Mouse (Mus musculus) intestine, postnatal 0 days (tissue): Measurements from ENCODE around the gene Mtx3. TPM values are rescaled to one million over a fixed set of nuclear protein-coding genes. Genes with fewer than 3 reads are reported as not detected.
A peak's percentile ranks its signal among the peaks of the same experiment; 100 is the strongest.

Experiments
- ATAC-seq: fragments of 200-750 bp; cut with Nextera tagmentation; 2 replicates; pipeline ENCODE4 v1.8.0; 2017; ENCODE audit warnings: mild to moderate bottlenecking, moderate TSS enrichment, moderate library complexity
- H3K27ac ChIP-seq: fragments of 300-500 bp; sonication (generic); 2 replicates; pipeline ENCODE4 v1.5.1; 2014; ENCODE audit warnings: mild to moderate bottlenecking, low read depth, low read length, moderate library complexity
- H3K27me3 ChIP-seq: fragments of 300-500 bp; sonication (generic); replicated peaks from 2 replicates; pipeline ENCODE4 v1.6.1; 2014; ENCODE audit warnings: low read length, mixed read lengths; ENCODE audit not compliant: control insufficient read depth, insufficient read depth
- H3K36me3 ChIP-seq: fragments of 300-500 bp; sonication (generic); 2 replicates; pipeline ENCODE4 v1.6.1; 2014; ENCODE audit warnings: mild to moderate bottlenecking, moderate library complexity; ENCODE audit not compliant: control insufficient read depth, insufficient read depth
- H3K4me1 ChIP-seq: fragments of 300-500 bp; sonication (generic); replicated peaks from 2 replicates; pipeline ENCODE4 v1.6.1; 2014; ENCODE audit warnings: antibody characterized with exemption, low read length, mixed read lengths; ENCODE audit not compliant: control insufficient read depth, insufficient read depth
- H3K4me2 ChIP-seq: fragments of 300-500 bp; sonication (generic); replicated peaks from 2 replicates; pipeline ENCODE4 v1.6.1; 2014; ENCODE audit warnings: low read depth, mild to moderate bottlenecking, moderate library complexity
- H3K4me3 ChIP-seq: fragments of 300-500 bp; sonication (generic); 2 replicates; pipeline ENCODE4 v1.5.1; 2014; ENCODE audit warnings: low read depth, low read length
- H3K9ac ChIP-seq: fragments of 300-500 bp; sonication (generic); 2 replicates; pipeline ENCODE4 v1.6.1; 2014; ENCODE audit warnings: mild to moderate bottlenecking, low read depth, low read length
- H3K9me3 ChIP-seq: fragments of 300-500 bp; sonication (generic); 2 replicates; pipeline ENCODE4 v1.6.1; 2016; ENCODE audit warnings: mixed run types; ENCODE audit not compliant: control insufficient read depth
- CTCF ChIP-seq: sonication (generic); IDR thresholded peaks from 2 replicates; pipeline ENCODE4 v1.5.1; 2016; ENCODE audit warnings: low read depth, mild to moderate bottlenecking, control low read depth, antibody characterized with exemption, moderate library complexity
- WGBS: fragments of 180-500 bp; shearing (Covaris S2); extraction: QIAGEN DNeasy Blood & Tissue Kit; methylation state at CpG from one replicate; pipeline ENCODE4 v1.1.7; 2014; 5-methylcytosine and 5-hydroxymethylcytosine counted together
- polyA plus RNA-seq: library from polyadenylated mRNA; unstranded; fragments of >200 nt; fragmentation: Nextera tagmentation; extraction: Ambion mirVana; gene quantifications from 2 replicates; pipeline ENCODE4 v1.2.1, GENCODE M21; 2015

Gene Mtx3
- polyA plus RNA-seq, 1 experiment from 2014 or later, result 2.1 TPM

- no peak overlapping the region for H3K27ac ChIP-seq
- no peak for TF ChIP-seq CTCF
Measured at GRCm38 (mm10) chr13:92880589-92880988, 36.0 kb downstream of the Mtx3 start.

GRCm38 (mm10) chr13:92882271-92882985 lies 37.9 kb downstream of the Mtx3 start:
- no peaks in the 10 kb centered on the region for H3K9me3 ChIP-seq
- ATAC-seq, result no peak
- no peak overlapping the region for H3K27ac ChIP-seq
- no peak overlapping the region for H3K4me2 ChIP-seq
- no peak overlapping the region for H3K4me3 ChIP-seq
- H3K27me3 ChIP-seq, result no peaks in the 10 kb centered on the region
- H3K36me3 ChIP-seq, result no peaks in the 10 kb centered on the region
- no peaks in the 10 kb centered on the region; the same call in 1 of the 2 replicates for H3K4me1 ChIP-seq
- H3K9ac ChIP-seq, result no peak overlapping the region
- no peak for TF ChIP-seq CTCF
- WGBS, result 80% methylated on average over 9 of the region's 9 CpGs

More at GRCm38 (mm10) chr13:92880589-92880988, 36.0 kb downstream of the Mtx3 start:
- Histone ChIP-seq H3K9me3 (no peaks in the 10 kb centered on the region), H3K4me1 (no peaks in the 10 kb centered on the region; the same call in 1 of the 2 replicates), H3K36me3 (no peaks in the 10 kb centered on the region), H3K27me3 (no peaks in the 10 kb centered on the region), H3K4me3 (no peak overlapping the region), H3K9ac (no peak overlapping the region), H3K4me2 (no peak overlapping the region)
- no peak for ATAC-seq

- H3K9me3 ChIP-seq, result no peaks in the 10 kb centered on the region
- H3K36me3 ChIP-seq, result no peaks in the 10 kb centered on the region
- no peak overlapping the region for H3K27ac ChIP-seq
- H3K4me3 ChIP-seq, result no peak overlapping the region
- no peak overlapping the region for H3K9ac ChIP-seq
- no peak overlapping the region for H3K4me2 ChIP-seq
- ATAC-seq, result no peak
- no peaks in the 10 kb centered on the region for H3K27me3 ChIP-seq
- H3K4me1 ChIP-seq, result no peaks in the 10 kb centered on the region; the same call in 1 of the 2 replicates
- no peak for TF ChIP-seq CTCF
- 86% methylated on average over 7 of the region's 7 CpGs for WGBS
Measured at GRCm38 (mm10) chr13:92882986-92883720, 38.6 kb downstream of the Mtx3 start.

GRCm38 (mm10) chr13:92884206-92884605 lies 39.6 kb downstream of the Mtx3 start:
- Histone ChIP-seq H3K27me3 (no peaks in the 10 kb centered on the region), H3K4me3 (no peak overlapping the region), H3K9me3 (no peaks in the 10 kb centered on the region), H3K27ac (no peak overlapping the region), H3K36me3 (no peaks in the 10 kb centered on the region), H3K4me1 (no peaks in the 10 kb centered on the region; the same call in 1 of the 2 replicates), H3K9ac (no peak overlapping the region), H3K4me2 (no peak overlapping the region)
- TF ChIP-seq CTCF, result no peak
- ATAC-seq, result no peak
- WGBS, result 90% methylated on average over 1 of the region's 1 CpGs

GRCm38 (mm10) chr13:92884930-92885329 lies 40.4 kb downstream of the Mtx3 start:
- no peaks in the 10 kb centered on the region for H3K27me3 ChIP-seq
- H3K4me2 ChIP-seq, result no peak overlapping the region
- TF ChIP-seq CTCF, result no peak
- 57% methylated on average over 1 of the region's 1 CpGs for WGBS
- no peak overlapping the region for H3K4me3 ChIP-seq
- no peaks in the 10 kb centered on the region for H3K36me3 ChIP-seq
- H3K27ac ChIP-seq, result no peak overlapping the region
- no peaks in the 10 kb centered on the region; the same call in 1 of the 2 replicates for H3K4me1 ChIP-seq
- peak; percentile 74 for ATAC-seq
- no peak overlapping the region for H3K9ac ChIP-seq
- no peaks in the 10 kb centered on the region for H3K9me3 ChIP-seq

- no peaks in the 10 kb centered on the region for H3K36me3 ChIP-seq
- H3K4me1 ChIP-seq, result no peaks in the 10 kb centered on the region
- no peak for ATAC-seq
- WGBS, result 75% methylated on average over 6 of the region's 6 CpGs
- no peaks in the 10 kb centered on the region for H3K27me3 ChIP-seq
- H3K9ac ChIP-seq, result no peak overlapping the region
- no peak overlapping the region for H3K27ac ChIP-seq
- no peak overlapping the region for H3K4me2 ChIP-seq
- no peaks in the 10 kb centered on the region for H3K9me3 ChIP-seq
- no peak overlapping the region for H3K4me3 ChIP-seq
- TF ChIP-seq CTCF, result no peak
Measured at GRCm38 (mm10) chr13:92899087-92899486, 54.5 kb downstream of the Mtx3 start.
